Mouse (Mus musculus): Measurements from ENCODE around the gene Hamp2. TPM values are rescaled to one million over a fixed set of nuclear protein-coding genes. Genes with fewer than 3 reads are reported as not detected.
"Not testable (repeated sequence)": the region's sequence is repeated elsewhere in the genome, so short reads cannot be mapped to it uniquely, and the experiment has no call there.

Hamp2 gene
- polyA plus RNA-seq (2011; ENCODE audit: insufficient read depth, insufficient read length, low replicate concordance, missing spikeins), result not detected in 2 replicates

GRCm38 (mm10) chr7:30924581-30924980, at the start of gene Hamp2:
Gene Hamp2, minus strand, starts transcription at chr7:30924681.
- 75% methylated on average over 2 of the region's 2 CpGs for WGBS
- not testable (repeated sequence) for H3K4me1 ChIP-seq (ENCODE audit: control insufficient read depth, insufficient read depth, low read length); H3K27ac ChIP-seq (ENCODE audit: control insufficient read depth, insufficient read depth, low read depth, low read length, poor library complexity); H3K4me3 ChIP-seq (replicated peaks; ENCODE audit: control insufficient read depth, low read depth, low read length)

- peak; percentile 37; the same call in 1 of the 2 replicates for TF ChIP-seq POLR2A (IDR thresholded peaks at IDR 0.05; ENCODE audit: borderline replicate concordance, control insufficient read depth, low read depth, low read length)
- peak; percentile 95 for TF ChIP-seq CTCF (IDR thresholded peaks at IDR 0.05; ENCODE audit: control insufficient read depth, insufficient read depth, low read length)
- WGBS, result 1% methylated on average over 37 of the region's 37 CpGs
- Histone ChIP-seq H3K4me1 (ENCODE audit: control insufficient read depth, insufficient read depth, low read length) (no peaks in the 10 kb centered on the region), H3K27ac (ENCODE audit: control insufficient read depth, insufficient read depth, low read depth, low read length, poor library complexity) (peak within 1 kb of the TSS; percentile 45; the same call in 1 of the 2 replicates), H3K4me3 (replicated peaks; ENCODE audit: control insufficient read depth, low read depth, low read length) (peak within 1 kb of the TSS; percentile 83)
These were observed 49.2 kb upstream of the Hamp2 start, which contains the start of gene Fam187b for GRCm38 (mm10) chr7:30973501-30974289. Gene Fam187b, plus strand, starts transcription at chr7:30973790.

GRCm38 (mm10) chr7:30973251-30973500, 48.7 kb upstream of the Hamp2 start, which contains the start of gene Lsr:
Gene Lsr, minus strand, starts transcription at chr7:30973464.
- peak within 1 kb of the TSS; percentile 83 for H3K4me3 ChIP-seq (replicated peaks; ENCODE audit: control insufficient read depth, low read depth, low read length)
- TF ChIP-seq CTCF (IDR thresholded peaks at IDR 0.05; ENCODE audit: control insufficient read depth, insufficient read depth, low read length), result no peak
- no peak for TF ChIP-seq POLR2A (IDR thresholded peaks at IDR 0.05; ENCODE audit: borderline replicate concordance, control insufficient read depth, low read depth, low read length)
- H3K4me1 ChIP-seq (ENCODE audit: control insufficient read depth, insufficient read depth, low read length), result no peaks in the 10 kb centered on the region
- peak within 1 kb of the TSS; percentile 45; the same call in 1 of the 2 replicates for H3K27ac ChIP-seq (ENCODE audit: control insufficient read depth, insufficient read depth, low read depth, low read length, poor library complexity)
- 5% methylated on average over 19 of the region's 19 CpGs for WGBS

- Histone ChIP-seq H3K27ac (ENCODE audit: control insufficient read depth, insufficient read depth, low read depth, low read length, poor library complexity) (peak overlapping the region; percentile 45; the same call in 1 of the 2 replicates), H3K4me3 (replicated peaks; ENCODE audit: control insufficient read depth, low read depth, low read length) (peak overlapping the region; percentile 16), H3K4me1 (ENCODE audit: control insufficient read depth, insufficient read depth, low read length) (no peaks in the 10 kb centered on the region)
- no peak for TF ChIP-seq POLR2A (IDR thresholded peaks at IDR 0.05; ENCODE audit: borderline replicate concordance, control insufficient read depth, low read depth, low read length)
- no peak for TF ChIP-seq CTCF (IDR thresholded peaks at IDR 0.05; ENCODE audit: control insufficient read depth, insufficient read depth, low read length)
- WGBS, result 26% methylated on average over 41 of the region's 41 CpGs
These were observed 48.2 kb upstream of the Hamp2 start for GRCm38 (mm10) chr7:30972426-30973250.

GRCm38 (mm10) chr7:30971901-30972300, 47.4 kb upstream of the Hamp2 start:
- Histone ChIP-seq H3K4me3 (replicated peaks; ENCODE audit: control insufficient read depth, low read depth, low read length) (no peak overlapping the region), H3K4me1 (ENCODE audit: control insufficient read depth, insufficient read depth, low read length) (peaks cover under 1% of the 10 kb centered on the region; the same call in 1 of the 2 replicates)
- WGBS, result 84% methylated on average over 15 of the region's 15 CpGs

GRCm38 (mm10) chr7:30969174-30969573, 44.7 kb upstream of the Hamp2 start:
- TF ChIP-seq POLR2A (IDR thresholded peaks at IDR 0.05; ENCODE audit: borderline replicate concordance, control insufficient read depth, low read depth, low read length) (no peak), CTCF (IDR thresholded peaks at IDR 0.05; ENCODE audit: control insufficient read depth, insufficient read depth, low read length) (no peak)
- Histone ChIP-seq H3K4me1 (ENCODE audit: control insufficient read depth, insufficient read depth, low read length) (peaks cover 2% of the 10 kb centered on the region), H3K4me3 (replicated peaks; ENCODE audit: control insufficient read depth, low read depth, low read length) (no peak overlapping the region), H3K27ac (ENCODE audit: control insufficient read depth, insufficient read depth, low read depth, low read length, poor library complexity) (no peak overlapping the region)
- WGBS, result 82% methylated on average over 4 of the region's 4 CpGs

More at GRCm38 (mm10) chr7:30971901-30972300, 47.4 kb upstream of the Hamp2 start:
- H3K27ac ChIP-seq (ENCODE audit: control insufficient read depth, insufficient read depth, low read depth, low read length, poor library complexity), result no peak overlapping the region
- no peak for TF ChIP-seq POLR2A (IDR thresholded peaks at IDR 0.05; ENCODE audit: borderline replicate concordance, control insufficient read depth, low read depth, low read length)
- 0 out of 2 replicates have a peak, but pooled peaks have one; percentile 4 for TF ChIP-seq CTCF (IDR thresholded peaks at IDR 0.05; ENCODE audit: control insufficient read depth, insufficient read depth, low read length)

- H3K4me3 ChIP-seq (replicated peaks; ENCODE audit: control insufficient read depth, low read depth, low read length), result no peak overlapping the region
- peaks cover 2% of the 10 kb centered on the region for H3K4me1 ChIP-seq (ENCODE audit: control insufficient read depth, insufficient read depth, low read length)
- WGBS, result 85% methylated on average over 8 of the region's 8 CpGs
- TF ChIP-seq POLR2A (IDR thresholded peaks at IDR 0.05; ENCODE audit: borderline replicate concordance, control insufficient read depth, low read depth, low read length) (no peak), CTCF (IDR thresholded peaks at IDR 0.05; ENCODE audit: control insufficient read depth, insufficient read depth, low read length) (no peak)
- no peak overlapping the region for H3K27ac ChIP-seq (ENCODE audit: control insufficient read depth, insufficient read depth, low read depth, low read length, poor library complexity)
These were observed 44.1 kb upstream of the Hamp2 start for GRCm38 (mm10) chr7:30968611-30969010.

- H3K27ac ChIP-seq (ENCODE audit: control insufficient read depth, insufficient read depth, low read depth, low read length, poor library complexity), result no peak overlapping the region
- TF ChIP-seq POLR2A (IDR thresholded peaks at IDR 0.05; ENCODE audit: borderline replicate concordance, control insufficient read depth, low read depth, low read length) (no peak), CTCF (IDR thresholded peaks at IDR 0.05; ENCODE audit: control insufficient read depth, insufficient read depth, low read length) (no peak)
- no peak overlapping the region for H3K4me3 ChIP-seq (replicated peaks; ENCODE audit: control insufficient read depth, low read depth, low read length)
- 32% methylated on average over 3 of the region's 3 CpGs for WGBS
- peaks cover 2% of the 10 kb centered on the region for H3K4me1 ChIP-seq (ENCODE audit: control insufficient read depth, insufficient read depth, low read length)
These were observed 42.2 kb upstream of the Hamp2 start for GRCm38 (mm10) chr7:30966657-30967056.

All from bone marrow, adult 2 months (tissue).